Mouse (Mus musculus) ES-Bruce4 (cell line): ENCODE measurements at regions not wholly inside any gene's neighbourhood (a gene's known extent, or its start where the extent isn't known, plus 50 kb on each side); places are given as distances from the start of the nearest gene placed in this dataset.

Experiments
- EP300 ChIP-seq: IDR thresholded peaks from 2 replicates; pipeline ENCODE4 v1.6.1; 2011; ENCODE audit warnings: low read depth, low read length; ENCODE audit not compliant: insufficient read depth
- POLR2A ChIP-seq: IDR thresholded peaks from one replicate; pipeline ENCODE4 v1.8.1; 2011; ENCODE audit warnings: low read length; ENCODE audit not compliant: insufficient read depth

GRCm38 (mm10) chrX:129272135-129272534 lies 477.4 kb upstream of the Diaph2 start:
- TF ChIP-seq EP300 (no peak), POLR2A (no peak)
